Mouse (Mus musculus) bone marrow, adult 2 months (tissue): ENCODE measurements around the gene Ttc30b.

Source experiments
- CTCF ChIP-seq: fragments of 200-500 bp; IDR thresholded peaks from 2 replicates; pipeline ENCODE4 v1.5.1; 2011; ENCODE audit warnings: low read length, control low read depth; ENCODE audit not compliant: control insufficient read depth, insufficient read depth
- POLR2A ChIP-seq: fragments of 200-500 bp; IDR thresholded peaks from 2 replicates; pipeline ENCODE4 v1.6.1; 2011; ENCODE audit warnings: low read depth, mild to moderate bottlenecking, control low read depth, low read length, borderline replicate concordance; ENCODE audit not compliant: control insufficient read depth

- TF ChIP-seq POLR2A, result no peak
- TF ChIP-seq CTCF, result no peak
These were observed 12.3 kb upstream of the Ttc30b start for GRCm38 (mm10) chr2:75950685-75951084.
